Mouse (Mus musculus): ENCODE measurements at regions not wholly inside any gene's neighbourhood (a gene's known extent, or its start where the extent isn't known, plus 50 kb on each side); places are given as distances from the start of the nearest gene placed in this dataset.

DNA sequence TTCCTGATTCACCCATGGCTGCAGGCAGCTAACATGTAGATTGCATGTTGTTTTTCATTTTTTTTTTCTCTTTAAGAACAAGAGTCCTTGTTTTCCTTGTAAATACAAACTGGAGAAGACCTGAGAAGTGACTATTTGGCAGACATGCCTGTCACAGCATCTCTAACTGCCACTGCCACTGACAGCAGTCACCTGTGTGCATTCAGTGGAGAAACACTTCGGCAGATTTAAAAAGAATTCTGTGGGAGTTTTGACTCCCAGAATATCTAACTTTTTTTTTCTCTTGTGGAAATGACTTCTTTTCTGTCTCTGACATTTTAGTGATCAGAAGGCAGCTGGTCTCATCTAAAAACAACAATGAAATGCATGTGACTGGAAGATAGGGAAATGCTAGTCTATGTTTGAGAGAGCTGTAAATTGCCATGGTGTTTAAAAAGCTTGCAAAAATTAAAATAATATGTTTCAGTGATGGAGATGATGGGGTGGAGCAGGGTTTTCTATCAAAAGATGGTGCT lies 526.0 kb upstream of the Agtr1b start:
- no peak overlapping the region for H3K9ac ChIP-seq
- H3K36me3 ChIP-seq (ENCODE audit: poor library complexity, severe bottlenecking), result no peaks in the 10 kb centered on the region
- ATAC-seq, result no peak
- H3K4me2 ChIP-seq, result no peak overlapping the region
- no peak overlapping the region for H3K4me3 ChIP-seq
- WGBS, result 67% methylated on average over 1 of the region's 1 CpGs
- H3K27ac ChIP-seq, result no peak overlapping the region
- H3K27me3 ChIP-seq, result no peaks in the 10 kb centered on the region
- no peaks in the 10 kb centered on the region for H3K9me3 ChIP-seq (replicated peaks)
- no peaks in the 10 kb centered on the region for H3K4me1 ChIP-seq

DNA sequence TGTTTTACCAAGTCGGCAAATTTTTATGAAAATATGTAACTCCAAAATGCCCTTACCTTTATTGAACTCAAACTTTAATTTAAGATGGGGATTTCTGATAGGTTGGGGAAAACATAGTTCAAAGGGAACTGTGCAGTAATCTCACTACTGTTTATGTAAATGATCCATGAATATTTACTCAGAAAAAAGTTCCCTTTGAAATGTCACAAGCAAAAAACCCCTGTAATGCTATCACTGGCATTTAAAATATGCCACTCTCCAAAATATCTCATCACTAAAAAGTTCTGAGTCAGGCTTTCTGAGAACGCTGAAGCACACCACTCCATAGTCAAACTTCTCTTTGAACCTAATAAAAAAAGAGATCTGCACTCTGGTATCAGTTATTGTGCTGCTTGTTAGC lies 497.3 kb upstream of the Agtr1b start:
- Histone ChIP-seq H3K27ac (no peak overlapping the region), H3K27me3 (no peaks in the 10 kb centered on the region), H3K9ac (no peak overlapping the region), H3K9me3 (replicated peaks) (no peaks in the 10 kb centered on the region), H3K4me3 (no peak overlapping the region), H3K4me1 (no peaks in the 10 kb centered on the region), H3K36me3 (ENCODE audit: poor library complexity, severe bottlenecking) (no peaks in the 10 kb centered on the region), H3K4me2 (no peak overlapping the region)
- no peak for ATAC-seq
- WGBS, result 87% methylated on average over 2 of the region's 2 CpGs

DNA sequence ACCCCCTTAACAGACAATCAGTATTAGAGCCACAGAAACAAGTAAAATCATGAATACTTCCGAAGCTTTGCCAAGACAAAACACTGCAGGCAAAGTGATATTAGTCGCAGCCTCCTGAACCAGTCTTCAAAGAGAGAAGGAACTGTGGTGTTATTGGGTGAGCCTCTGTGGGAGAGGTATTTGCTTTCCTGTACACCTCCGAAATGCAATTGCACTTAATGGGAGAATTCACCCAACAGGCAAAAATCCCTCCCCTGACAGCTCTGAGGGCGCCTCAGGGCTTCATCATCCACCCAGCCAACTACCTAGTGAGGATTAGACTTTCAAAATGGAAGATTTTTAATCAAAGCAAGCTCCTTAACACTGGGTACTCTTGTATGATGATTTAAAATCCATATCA lies 464.1 kb upstream of the Agtr1b start:
- no peaks in the 10 kb centered on the region for H3K9me3 ChIP-seq (replicated peaks)
- H3K4me1 ChIP-seq, result no peaks in the 10 kb centered on the region
- H3K27me3 ChIP-seq, result no peaks in the 10 kb centered on the region
- H3K9ac ChIP-seq, result no peak overlapping the region
- no peak overlapping the region for H3K27ac ChIP-seq
- no peak overlapping the region for H3K4me2 ChIP-seq
- no peak overlapping the region for H3K4me3 ChIP-seq
- no peak for ATAC-seq
- WGBS, result 90% methylated on average over 4 of the region's 4 CpGs
- H3K36me3 ChIP-seq (ENCODE audit: poor library complexity, severe bottlenecking), result no peaks in the 10 kb centered on the region

DNA sequence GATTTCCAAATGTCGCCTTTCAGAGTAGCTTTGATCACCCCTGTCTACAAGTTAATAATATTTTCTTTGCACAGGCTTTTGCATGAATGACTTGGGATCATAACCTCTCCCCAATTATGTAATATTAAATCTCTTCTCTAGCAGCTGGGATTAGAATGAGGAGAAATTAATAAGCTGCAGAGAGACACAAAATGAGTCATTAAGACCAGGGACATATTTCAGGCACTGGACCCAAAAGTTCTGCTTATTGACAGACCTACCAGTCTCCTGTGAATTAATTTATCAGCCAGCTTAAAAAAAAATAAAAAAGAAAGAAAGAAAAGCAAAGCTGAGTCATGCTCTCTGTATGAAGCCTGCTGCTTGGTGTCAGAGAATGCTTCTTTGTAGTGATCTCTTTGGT lies 462.4 kb upstream of the Agtr1b start:
- Histone ChIP-seq H3K4me3 (no peak overlapping the region), H3K27me3 (no peaks in the 10 kb centered on the region), H3K4me1 (no peaks in the 10 kb centered on the region), H3K27ac (no peak overlapping the region), H3K9me3 (replicated peaks) (no peaks in the 10 kb centered on the region), H3K4me2 (no peak overlapping the region), H3K9ac (no peak overlapping the region), H3K36me3 (ENCODE audit: poor library complexity, severe bottlenecking) (no peaks in the 10 kb centered on the region)
- ATAC-seq, result no peak
- WGBS, result 32% methylated on average over 1 of the region's 1 CpGs

DNA sequence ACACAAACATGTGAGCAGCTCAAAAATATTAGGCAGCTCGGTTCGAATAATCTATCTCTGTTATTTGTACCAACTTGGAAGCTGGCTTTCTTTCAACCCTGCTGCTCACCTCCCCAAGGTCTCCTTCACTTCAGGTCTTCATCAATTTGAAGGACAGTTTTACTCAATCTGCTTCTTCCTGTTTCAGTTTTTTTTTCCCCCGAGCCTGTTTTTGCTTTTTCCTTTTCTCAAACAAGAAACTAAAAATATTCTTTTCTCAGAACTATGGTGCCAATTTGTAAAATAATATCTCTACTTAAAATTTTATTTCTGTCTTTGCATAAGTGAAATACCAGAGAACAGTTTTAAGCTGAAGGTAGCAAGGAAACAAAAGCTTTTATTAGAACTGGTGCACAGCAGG lies 461.8 kb upstream of the Agtr1b start:
- Histone ChIP-seq H3K4me1 (no peaks in the 10 kb centered on the region), H3K4me3 (no peak overlapping the region), H3K9me3 (replicated peaks) (no peaks in the 10 kb centered on the region), H3K36me3 (ENCODE audit: poor library complexity, severe bottlenecking) (no peaks in the 10 kb centered on the region), H3K27ac (no peak overlapping the region), H3K27me3 (no peaks in the 10 kb centered on the region), H3K4me2 (no peak overlapping the region), H3K9ac (no peak overlapping the region)
- WGBS, result 83% methylated on average over 3 of the region's 3 CpGs
- no peak for ATAC-seq

DNA sequence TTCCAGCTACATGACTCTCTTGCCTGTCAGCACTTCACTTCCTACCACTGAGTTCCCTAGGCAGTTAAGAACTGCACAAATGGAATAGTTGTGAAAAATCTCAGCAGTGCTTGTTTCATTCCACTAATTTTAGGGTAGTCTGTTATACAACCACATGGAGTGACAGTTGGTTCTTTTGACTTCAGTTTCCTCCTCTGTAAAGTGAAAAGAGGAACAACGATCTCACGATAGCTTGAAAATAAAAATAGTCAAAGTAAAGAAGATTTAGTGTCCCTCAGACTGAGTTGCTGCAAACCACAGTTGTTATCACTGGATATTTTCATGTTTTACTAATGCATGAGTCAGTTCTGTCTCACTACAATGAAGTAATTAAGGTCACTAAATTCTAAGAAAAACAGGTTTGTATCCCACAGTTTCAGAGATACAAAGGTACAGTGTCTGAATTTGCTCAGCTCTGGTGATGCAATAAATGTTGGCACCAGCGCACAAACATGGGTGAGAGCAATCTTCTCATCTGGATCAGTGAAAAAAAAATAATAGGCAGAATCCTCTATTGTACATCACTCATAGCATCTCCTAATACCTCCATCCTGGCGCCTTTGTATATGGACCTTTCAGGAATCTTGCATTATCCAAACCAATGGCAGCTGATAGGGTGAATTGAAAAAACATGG lies 458.8 kb upstream of the Agtr1b start:
- Histone ChIP-seq H3K27me3 (no peaks in the 10 kb centered on the region), H3K27ac (no peak overlapping the region), H3K36me3 (ENCODE audit: poor library complexity, severe bottlenecking) (no peaks in the 10 kb centered on the region), H3K4me1 (no peaks in the 10 kb centered on the region), H3K4me2 (no peak overlapping the region), H3K9ac (no peak overlapping the region), H3K9me3 (replicated peaks) (no peaks in the 10 kb centered on the region), H3K4me3 (no peak overlapping the region)
- ATAC-seq, result no peak
- WGBS, result 94% methylated on average over 4 of the region's 4 CpGs

DNA sequence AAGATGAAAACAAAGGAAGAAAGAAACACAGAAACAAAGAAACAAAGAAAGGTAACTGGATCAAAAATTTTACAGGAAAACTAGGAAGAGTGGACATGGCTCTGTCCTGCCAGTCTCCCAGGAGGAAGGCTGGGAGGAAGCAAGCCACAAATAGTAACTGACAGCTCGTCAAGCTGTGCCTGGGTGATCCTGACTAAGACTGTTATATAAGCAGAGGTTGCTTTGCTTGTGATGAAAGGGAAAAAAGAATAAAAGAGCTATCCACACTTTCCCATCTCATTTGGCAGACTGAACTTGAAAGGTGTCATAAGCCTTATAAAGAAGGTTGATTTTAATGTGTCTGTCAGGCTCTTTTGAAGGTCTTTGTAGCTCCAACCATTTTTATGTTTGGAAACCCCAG lies 455.2 kb upstream of the Agtr1b start:
- no peak overlapping the region for H3K4me3 ChIP-seq
- H3K9ac ChIP-seq, result no peak overlapping the region
- H3K4me2 ChIP-seq, result no peak overlapping the region
- H3K27ac ChIP-seq, result no peak overlapping the region
- H3K4me1 ChIP-seq, result peaks cover 6% of the 10 kb centered on the region; the same call in 1 of the 2 replicates
- H3K36me3 ChIP-seq (ENCODE audit: poor library complexity, severe bottlenecking), result no peaks in the 10 kb centered on the region
- no peaks in the 10 kb centered on the region for H3K27me3 ChIP-seq
- WGBS, result 32% methylated on average over 1 of the region's 1 CpGs
- no peak for ATAC-seq
- H3K9me3 ChIP-seq (replicated peaks), result no peaks in the 10 kb centered on the region

DNA sequence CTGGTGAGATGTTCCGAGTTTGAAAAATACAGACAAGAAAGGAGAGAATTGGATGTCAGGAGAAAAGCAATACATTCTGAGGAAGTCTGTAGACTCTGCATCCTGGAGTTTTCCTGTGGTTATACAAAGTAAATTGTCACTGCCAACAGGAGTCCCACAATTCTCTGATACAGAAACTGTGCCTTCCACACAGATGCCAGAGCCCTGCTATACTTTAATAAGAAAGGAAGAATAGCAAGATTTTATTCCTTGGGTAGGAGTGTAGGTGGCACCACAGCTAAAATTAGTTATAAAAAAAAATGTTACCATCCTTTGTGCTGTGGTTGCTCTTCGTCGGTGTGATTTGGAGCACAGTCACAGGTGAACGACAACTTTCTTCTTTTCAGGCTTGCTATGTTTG lies 454.7 kb upstream of the Agtr1b start:
- WGBS, result 74% methylated on average over 4 of the region's 4 CpGs
- Histone ChIP-seq H3K4me1 (peaks cover 6% of the 10 kb centered on the region; the same call in 1 of the 2 replicates), H3K36me3 (ENCODE audit: poor library complexity, severe bottlenecking) (no peaks in the 10 kb centered on the region), H3K27ac (no peak overlapping the region), H3K9ac (no peak overlapping the region), H3K4me2 (no peak overlapping the region), H3K4me3 (no peak overlapping the region), H3K9me3 (replicated peaks) (no peaks in the 10 kb centered on the region), H3K27me3 (no peaks in the 10 kb centered on the region)
- ATAC-seq, result no peak

DNA sequence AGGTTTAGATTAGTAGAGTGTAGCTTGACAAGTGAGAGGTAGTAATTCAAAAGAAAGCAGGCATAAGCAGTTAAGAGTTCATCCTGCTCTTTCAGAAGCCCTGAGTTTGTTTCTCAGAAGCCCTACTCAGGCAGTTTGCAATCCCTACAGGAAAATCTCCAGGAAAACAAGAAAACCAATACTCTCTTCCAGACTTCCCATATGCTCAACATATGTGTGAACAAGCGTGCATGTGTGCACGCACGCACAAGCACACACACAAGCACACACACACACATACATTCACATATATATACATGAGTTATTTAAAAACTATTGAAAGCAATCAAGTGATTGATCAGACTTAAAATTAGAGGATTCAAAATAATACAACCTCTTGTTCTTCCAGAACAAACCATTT lies 453.1 kb upstream of the Agtr1b start:
- no peaks in the 10 kb centered on the region for H3K9me3 ChIP-seq (replicated peaks)

DNA sequence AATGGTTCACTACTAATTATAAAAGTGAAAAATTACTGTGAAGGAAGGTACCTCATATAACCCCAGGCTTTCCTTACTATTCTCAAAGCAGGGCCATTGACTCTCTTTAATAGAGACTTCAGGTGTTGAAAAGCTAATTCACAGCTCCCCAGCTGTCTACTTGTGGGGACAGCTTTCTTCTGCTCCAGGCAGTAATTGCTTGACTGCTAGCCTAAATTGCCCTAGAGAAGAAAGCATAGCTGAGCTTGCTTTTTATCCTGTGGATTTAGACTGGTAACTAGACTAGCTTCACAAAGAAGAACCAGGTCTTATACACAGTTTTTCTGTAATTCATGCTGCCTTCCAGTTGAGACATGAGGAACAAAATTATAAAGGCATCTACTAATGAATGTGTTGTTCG lies 452.6 kb upstream of the Agtr1b start:
- Histone ChIP-seq H3K36me3 (ENCODE audit: poor library complexity, severe bottlenecking) (no peaks in the 10 kb centered on the region), H3K27ac (no peak overlapping the region), H3K27me3 (no peaks in the 10 kb centered on the region), H3K4me2 (no peak overlapping the region), H3K9ac (no peak overlapping the region), H3K4me3 (no peak overlapping the region), H3K4me1 (peaks cover 6% of the 10 kb centered on the region; the same call in 1 of the 2 replicates), H3K9me3 (replicated peaks) (no peaks in the 10 kb centered on the region)
- ATAC-seq, result 0 out of 2 replicates have a peak, but pooled peaks have one; percentile 21
- 40% methylated on average over 1 of the region's 1 CpGs for WGBS

More for the DNA sequence above, 453.1 kb upstream of the Agtr1b start:
- Histone ChIP-seq H3K4me1 (peaks cover 6% of the 10 kb centered on the region; the same call in 1 of the 2 replicates), H3K9ac (no peak overlapping the region), H3K27ac (no peak overlapping the region), H3K36me3 (ENCODE audit: poor library complexity, severe bottlenecking) (no peaks in the 10 kb centered on the region), H3K4me3 (no peak overlapping the region), H3K27me3 (no peaks in the 10 kb centered on the region), H3K4me2 (no peak overlapping the region)
- WGBS, result 97% methylated on average over 3 of the region's 3 CpGs
- no peak for ATAC-seq

DNA sequence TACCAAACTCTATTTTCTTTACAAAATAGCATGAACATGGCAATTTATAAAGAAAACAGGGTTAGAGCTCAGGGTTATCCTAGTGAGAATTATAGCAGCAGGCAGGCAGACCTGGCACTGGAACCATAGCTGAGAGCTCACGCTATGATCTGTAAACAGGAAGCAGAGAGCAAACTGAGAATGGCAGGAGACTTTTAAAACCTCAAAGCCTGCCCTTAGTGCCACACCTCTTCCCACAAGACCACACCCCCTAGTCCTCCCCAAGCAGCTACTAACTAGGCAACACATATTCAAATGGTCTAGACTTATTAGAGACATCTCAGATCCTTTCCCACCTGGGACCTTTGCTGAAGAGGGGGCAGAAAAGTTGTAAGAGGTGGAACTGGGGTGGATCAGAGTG lies 449.6 kb upstream of the Agtr1b start:
- Histone ChIP-seq H3K9me3 (replicated peaks) (no peaks in the 10 kb centered on the region), H3K36me3 (ENCODE audit: poor library complexity, severe bottlenecking) (no peaks in the 10 kb centered on the region), H3K9ac (no peak overlapping the region), H3K4me2 (no peak overlapping the region), H3K4me1 (peaks cover 6% of the 10 kb centered on the region; the same call in 1 of the 2 replicates), H3K27ac (no peak overlapping the region), H3K27me3 (no peaks in the 10 kb centered on the region), H3K4me3 (no peak overlapping the region)
- ATAC-seq, result no peak
- 69% methylated on average over 1 of the region's 1 CpGs for whole genome bisulfite sequencing

DNA sequence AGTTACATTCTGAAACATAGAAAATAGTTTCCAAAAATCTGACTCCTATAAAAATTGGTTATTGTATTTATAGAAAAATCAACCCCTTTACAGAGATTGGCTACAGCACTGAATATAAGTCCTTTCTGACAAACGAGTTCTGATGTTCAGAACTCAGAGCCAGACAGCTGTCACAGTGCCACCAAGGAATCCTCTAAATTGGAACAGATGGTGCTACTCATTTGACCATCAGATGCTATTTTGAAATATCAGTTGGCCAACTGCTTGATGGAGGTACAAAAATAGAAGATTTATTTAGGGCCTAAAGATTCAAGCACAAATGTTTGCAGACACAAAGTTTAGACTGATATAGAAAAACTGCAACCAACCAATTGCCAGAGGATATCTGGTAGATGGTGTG lies 427.3 kb upstream of the Agtr1b start:
- H3K9me3 ChIP-seq (replicated peaks), result no peaks in the 10 kb centered on the region
- H3K4me1 ChIP-seq, result no peaks in the 10 kb centered on the region
- H3K36me3 ChIP-seq (ENCODE audit: poor library complexity, severe bottlenecking), result no peaks in the 10 kb centered on the region
- H3K9ac ChIP-seq, result no peak overlapping the region
- H3K4me3 ChIP-seq, result no peak overlapping the region
- no peak for ATAC-seq
- no peaks in the 10 kb centered on the region for H3K27me3 ChIP-seq
- H3K27ac ChIP-seq, result no peak overlapping the region
- WGBS, result 52% methylated on average over 1 of the region's 1 CpGs
- no peak overlapping the region for H3K4me2 ChIP-seq

DNA sequence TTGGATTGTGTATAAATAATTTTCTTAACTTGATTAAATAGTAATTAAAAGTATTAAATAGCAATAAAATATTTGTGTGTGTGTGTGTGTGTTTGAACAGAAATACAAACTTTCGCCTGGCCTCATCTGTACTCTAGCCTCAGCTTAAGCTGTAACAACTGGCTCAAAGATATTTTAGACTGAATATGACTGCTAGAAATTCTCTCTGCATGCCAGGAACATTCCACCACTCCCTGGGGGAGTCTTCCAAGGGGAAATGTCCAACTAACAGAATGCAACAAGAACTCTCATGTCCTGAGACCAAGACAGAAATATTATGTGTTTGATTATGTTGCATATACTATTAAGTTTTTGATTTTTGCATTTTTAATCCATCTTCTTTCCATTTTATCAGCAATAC lies 425.5 kb upstream of the Agtr1b start:
- 82% methylated on average over 1 of the region's 1 CpGs for WGBS
- H3K27ac ChIP-seq, result no peak overlapping the region
- no peak overlapping the region for H3K4me3 ChIP-seq
- H3K9ac ChIP-seq, result no peak overlapping the region
- H3K4me1 ChIP-seq, result no peaks in the 10 kb centered on the region
- H3K27me3 ChIP-seq, result no peaks in the 10 kb centered on the region
- H3K9me3 ChIP-seq (replicated peaks), result no peaks in the 10 kb centered on the region
- ATAC-seq, result no peak
- no peaks in the 10 kb centered on the region for H3K36me3 ChIP-seq (ENCODE audit: poor library complexity, severe bottlenecking)
- H3K4me2 ChIP-seq, result no peak overlapping the region

Data from forebrain, embryonic 13.5 days (tissue).